Mouse (Mus musculus): ENCODE data around the gene Mrpl16.

The Mrpl16 gene

GRCm38 (mm10) chr19:11807251-11807650 lies 37.1 kb downstream of the Mrpl16 start:
- no peak for DNase-seq

- no peak for DNase-seq
Measured at GRCm38 (mm10) chr19:11807822-11808221, 37.6 kb downstream of the Mrpl16 start.

DNA sequence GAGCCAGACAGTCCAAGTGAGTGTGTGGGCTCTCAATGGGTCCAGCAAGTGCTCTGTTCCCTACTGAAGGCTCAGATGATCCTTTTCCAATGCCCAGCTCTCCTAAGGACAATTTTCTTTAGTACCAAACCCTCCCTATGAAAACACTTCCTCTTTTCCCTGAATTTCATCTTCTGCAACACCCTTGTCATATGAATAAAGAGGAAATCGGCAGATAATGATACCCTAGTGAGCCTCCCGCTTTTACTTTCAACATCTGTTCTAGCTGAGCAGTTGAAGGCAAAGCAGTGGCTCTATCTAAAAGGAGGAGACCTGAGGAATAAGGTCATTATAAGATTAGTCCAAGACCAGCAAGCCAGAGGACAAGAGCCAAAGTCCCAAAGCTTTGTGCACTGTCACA lies 38.3 kb downstream of the Mrpl16 start:
- DNase-seq = no peak

DNA sequence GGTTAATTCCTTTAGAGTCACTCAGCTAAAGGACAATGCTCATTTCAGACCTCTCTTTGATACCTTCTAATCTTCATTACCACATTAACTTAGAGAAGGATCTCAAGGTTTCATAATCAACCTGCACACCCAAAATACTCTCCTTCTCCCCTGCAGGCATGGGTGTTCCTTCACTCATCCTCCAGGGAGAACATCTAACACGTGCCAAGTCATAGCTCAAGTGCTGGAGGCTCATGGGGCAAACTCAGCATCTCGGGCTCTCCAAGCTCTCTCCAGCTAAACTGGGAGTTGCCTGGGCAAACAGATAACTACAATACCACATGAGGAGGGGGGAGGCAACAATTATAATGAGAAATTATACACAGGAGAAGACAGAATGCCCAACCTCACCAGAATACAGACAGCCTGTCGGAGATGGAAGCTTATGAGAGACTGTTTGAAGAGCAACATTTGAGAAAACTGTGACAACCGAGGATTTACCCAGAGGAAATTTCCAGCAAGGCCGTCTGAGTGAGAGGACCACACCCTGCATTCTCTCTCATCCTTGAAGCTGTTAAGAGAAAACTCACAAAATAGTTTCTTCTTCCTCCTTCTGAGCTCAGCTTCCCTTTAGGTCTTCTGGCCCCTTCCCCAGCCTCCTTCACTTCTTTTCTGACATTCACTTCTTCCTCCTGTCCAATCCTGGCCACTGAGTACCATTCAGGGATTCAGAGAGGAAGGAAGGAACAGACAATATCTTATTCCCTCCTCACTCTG lies 40.0 kb downstream of the Mrpl16 start:
- DNase-seq = no peak

DNA sequence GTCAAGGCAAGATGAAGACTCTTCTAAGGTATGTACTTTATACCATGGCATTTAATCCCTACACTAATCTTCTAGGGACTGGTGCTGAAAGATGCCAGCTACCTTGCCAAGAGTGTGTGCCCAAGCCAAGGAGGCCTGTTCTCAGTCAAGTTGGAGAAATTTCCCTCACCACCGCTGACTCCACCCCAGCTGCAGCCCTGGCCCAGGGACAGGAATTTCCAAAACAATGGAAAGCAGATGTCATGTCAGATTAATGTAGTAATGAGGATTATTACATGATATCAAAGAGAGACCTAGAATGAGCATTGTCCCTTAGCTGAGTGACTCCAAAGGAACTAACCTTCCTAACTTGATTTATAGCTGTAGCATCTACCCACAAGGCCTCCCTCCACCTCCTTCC lies 40.7 kb downstream of the Mrpl16 start:
- DNase-seq = peak; percentile 49 to 64

GRCm38 (mm10) chr19:11811688-11812365 lies 41.6 kb downstream of the Mrpl16 start:
- no peak for DNase-seq

- no peak for DNase-seq
Measured at GRCm38 (mm10) chr19:11813136-11813535, 42.9 kb downstream of the Mrpl16 start.

DNA sequence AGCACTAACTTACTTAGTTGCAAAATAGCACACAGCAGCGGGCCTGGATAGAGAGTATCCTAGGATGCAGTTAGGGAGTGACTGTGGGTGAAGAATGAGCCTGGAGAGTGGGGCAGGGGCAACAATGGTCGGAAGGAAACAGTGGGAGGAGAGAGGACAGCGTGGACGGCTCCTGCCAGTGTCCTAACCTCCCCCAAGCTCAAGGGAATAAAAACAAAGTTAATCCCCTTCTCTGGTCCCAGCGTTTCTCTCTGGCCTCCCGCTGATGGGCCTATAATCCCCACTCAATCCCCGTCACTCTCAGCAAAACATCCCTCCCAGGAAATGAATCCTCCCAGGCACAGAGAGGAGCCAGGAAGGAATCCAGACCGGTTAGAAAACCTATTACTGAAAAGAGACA lies 43.5 kb downstream of the Mrpl16 start:
- peak; percentile 25 to 61 for DNase-seq

- no peak for DNase-seq
Measured at GRCm38 (mm10) chr19:11814742-11815333, 44.6 kb downstream of the Mrpl16 start.

DNA sequence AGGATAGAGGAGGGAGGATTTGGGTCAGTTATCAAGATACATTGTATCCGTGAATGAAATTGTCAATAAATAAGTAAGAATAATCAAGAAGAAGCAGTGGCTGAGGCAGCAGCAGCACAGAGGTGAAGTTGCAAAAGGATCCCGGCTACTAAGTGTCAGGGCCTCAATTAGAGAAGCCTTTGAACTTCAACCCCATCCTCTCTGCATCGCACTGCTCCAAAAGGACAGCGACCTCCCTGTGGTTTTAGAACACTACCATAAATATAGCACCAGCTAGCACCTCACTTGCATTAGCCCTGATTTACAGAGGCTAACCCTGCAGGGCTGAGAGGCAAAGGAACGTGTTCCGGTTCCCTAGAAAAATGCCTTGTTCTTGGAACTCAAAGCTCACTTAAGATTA lies 46.5 kb downstream of the Mrpl16 start:
- DNase-seq = no peak

- no peak for DNase-seq
Measured at GRCm38 (mm10) chr19:11817586-11817985, 47.4 kb downstream of the Mrpl16 start.

DNA sequence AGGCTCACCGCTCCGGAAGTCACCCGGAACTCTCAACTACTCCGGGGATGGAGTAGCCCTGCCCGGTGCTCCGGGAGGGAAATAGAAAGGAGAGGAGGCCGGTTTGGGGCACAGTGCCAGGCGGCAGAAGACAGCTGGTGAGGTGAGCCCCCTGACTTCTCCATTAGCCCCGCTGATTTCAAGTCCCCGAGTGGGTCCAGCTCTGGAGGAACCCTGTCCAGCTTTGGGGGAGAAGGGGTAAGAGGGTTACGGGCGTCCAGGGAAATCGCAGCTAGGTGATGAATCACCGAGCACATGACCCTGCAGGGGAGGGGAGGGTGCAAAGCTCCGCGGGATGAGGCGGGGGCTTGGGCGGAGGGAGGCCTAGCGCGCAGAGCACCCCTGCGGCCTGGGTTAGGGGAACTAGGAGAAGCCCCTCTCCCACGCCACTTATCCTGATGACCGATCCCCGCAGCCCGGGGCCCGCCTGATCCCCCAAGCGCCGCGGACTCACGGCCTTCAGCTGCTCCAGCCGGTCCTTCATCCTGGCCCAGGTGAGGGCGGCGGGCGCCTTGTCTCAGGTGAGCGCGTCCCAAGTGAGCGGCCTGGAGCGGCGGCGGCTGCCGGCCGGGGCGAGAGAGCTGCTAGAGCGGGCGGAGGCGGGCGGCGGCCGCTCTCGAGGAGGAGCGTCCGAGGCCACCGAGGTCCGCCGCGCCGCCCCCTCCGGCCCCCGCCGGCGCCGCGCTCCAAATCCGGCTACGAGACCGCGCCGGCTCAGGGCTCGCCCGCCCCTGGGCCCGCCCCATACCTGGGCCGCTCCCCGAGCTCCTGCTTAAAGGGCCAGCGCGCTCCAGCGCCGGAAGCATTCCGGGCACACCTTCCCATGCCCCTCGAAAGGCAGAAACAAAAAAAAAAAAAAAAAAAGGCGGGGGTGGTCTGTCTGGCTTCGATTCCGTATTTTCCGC lies 48.3 kb downstream of the Mrpl16 start:
- peak; percentile 73 to 85 for DNase-seq

GRCm38 (mm10) chr19:11819143-11819700 lies 49.0 kb downstream of the Mrpl16 start, which contains the start of gene Stx3:
Gene Stx3 (minus strand): TSS chr19:11819403.
- no peak for DNase-seq

GRCm38 (mm10) chr19:11819800-11820199 lies 49.6 kb downstream of the Mrpl16 start:
- DNase-seq = peak; percentile 86 to 90

GRCm38 (mm10) chr19:11820211-11820610 lies 50.0 kb downstream of the Mrpl16 start:
- no peak for DNase-seq

DNA sequence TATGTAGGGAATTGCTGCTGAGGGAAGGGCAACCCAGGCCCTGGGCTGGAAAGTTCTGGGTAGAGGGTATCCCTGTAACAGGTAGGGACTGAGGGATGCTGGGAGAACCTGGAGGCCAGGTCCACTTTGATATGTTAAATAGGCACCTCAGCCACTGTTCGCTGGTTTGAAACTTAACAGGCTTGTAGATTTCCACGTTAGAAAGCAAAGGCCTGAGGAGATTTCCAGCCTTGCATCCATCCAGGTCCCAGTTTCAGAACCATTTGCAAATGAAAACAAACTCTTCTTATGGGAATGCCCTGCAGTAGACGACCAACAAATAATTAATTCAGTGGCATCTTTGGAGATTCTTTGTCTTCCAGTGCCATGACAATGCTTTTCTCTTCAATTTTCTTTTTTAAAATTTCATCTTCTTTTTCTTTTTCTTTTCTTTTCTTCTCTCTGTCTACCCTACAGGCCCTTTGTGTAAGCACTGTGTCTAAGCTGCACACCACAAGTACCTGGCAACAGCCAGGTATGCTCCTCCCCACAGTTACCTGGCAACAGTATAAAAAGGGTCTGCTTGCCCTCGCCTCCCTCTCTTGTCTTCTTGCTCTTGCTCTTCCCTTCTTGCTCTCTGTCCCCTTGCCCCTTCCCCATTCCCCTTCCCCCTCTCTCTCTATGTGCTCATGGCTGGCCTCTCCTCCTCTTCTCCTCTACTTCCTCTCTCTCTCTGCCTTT lies 53.3 kb downstream of the Mrpl16 start:
- no peak for DNase-seq

Measured in lung, postnatal 4 days (tissue).